Mouse (Mus musculus): ENCODE measurements at regions not wholly inside any gene's neighbourhood (a gene's known extent, or its start where the extent isn't known, plus 50 kb on each side); places are given as distances from the start of the nearest gene placed in this dataset.
"Not testable (repeated sequence)": the region's sequence is repeated elsewhere in the genome, so short reads cannot be mapped to it uniquely, and the experiment has no call there.

GRCm38 (mm10) chr13:58663316-58663715 lies 52.6 kb upstream of the Slc28a3 start:
- Histone ChIP-seq H3K36me3 (ENCODE audit: control insufficient read depth, insufficient read depth, low read length) (no peaks in the 10 kb centered on the region), H3K4me3 (no peak overlapping the region), H3K79me2 (replicated peaks; ENCODE audit: control insufficient read depth, insufficient read depth, low read length) (no peaks in the 10 kb centered on the region), H3K9ac (ENCODE audit: low read depth, low read length) (no peak overlapping the region), H3K27me3 (ENCODE audit: control insufficient read depth, insufficient read depth, low read length) (no peaks in the 10 kb centered on the region), H3K27ac (no peak overlapping the region), H3K4me1 (ENCODE audit: control insufficient read depth, insufficient read depth, low read length) (no peaks in the 10 kb centered on the region)
- intact Hi-C loops (cut with DNase I): no loop called here
- WGBS: 60% methylated on average over 4 of the region's 4 CpGs
- TF ChIP-seq EP300 (IDR thresholded peaks at IDR 0.05; ENCODE audit: insufficient read depth, low read depth, low read length) (no peak), CTCF (IDR thresholded peaks at IDR 0.05) (no peak), POLR2A (IDR thresholded peaks at IDR 0.05; ENCODE audit: insufficient read depth, low read depth, low read length) (no peak)
- DNase-seq: no peak

GRCm38 (mm10) chr13:58668664-58669063 lies 58.0 kb upstream of the Slc28a3 start:
- WGBS: 62% methylated on average over 21 of the region's 21 CpGs
- Histone ChIP-seq H3K4me3 (no peak overlapping the region), H3K27ac (no peak overlapping the region), H3K4me1 (ENCODE audit: control insufficient read depth, insufficient read depth, low read length) (no peaks in the 10 kb centered on the region), H3K36me3 (ENCODE audit: control insufficient read depth, insufficient read depth, low read length) (no peaks in the 10 kb centered on the region), H3K27me3 (ENCODE audit: control insufficient read depth, insufficient read depth, low read length) (no peaks in the 10 kb centered on the region), H3K79me2 (replicated peaks; ENCODE audit: control insufficient read depth, insufficient read depth, low read length) (no peaks in the 10 kb centered on the region), H3K9ac (ENCODE audit: low read depth, low read length) (no peak overlapping the region)
- intact Hi-C loops (cut with DNase I): no loop called here
- no peak for DNase-seq
- no peak for TF ChIP-seq CTCF (IDR thresholded peaks at IDR 0.05)
- no peak for TF ChIP-seq POLR2A (IDR thresholded peaks at IDR 0.05; ENCODE audit: insufficient read depth, low read depth, low read length)
- TF ChIP-seq EP300 (IDR thresholded peaks at IDR 0.05; ENCODE audit: insufficient read depth, low read depth, low read length): no peak

- no peak for TF ChIP-seq CTCF (IDR thresholded peaks at IDR 0.05)
- no peak for TF ChIP-seq EP300 (IDR thresholded peaks at IDR 0.05; ENCODE audit: insufficient read depth, low read depth, low read length)
- no peak for TF ChIP-seq POLR2A (IDR thresholded peaks at IDR 0.05; ENCODE audit: insufficient read depth, low read depth, low read length)
- Histone ChIP-seq H3K27ac (no peak overlapping the region), H3K79me2 (replicated peaks; ENCODE audit: control insufficient read depth, insufficient read depth, low read length) (no peaks in the 10 kb centered on the region), H3K9ac (ENCODE audit: low read depth, low read length) (no peak overlapping the region), H3K27me3 (ENCODE audit: control insufficient read depth, insufficient read depth, low read length) (no peaks in the 10 kb centered on the region), H3K4me1 (ENCODE audit: control insufficient read depth, insufficient read depth, low read length) (no peaks in the 10 kb centered on the region), H3K4me3 (no peak overlapping the region), H3K36me3 (ENCODE audit: control insufficient read depth, insufficient read depth, low read length) (no peaks in the 10 kb centered on the region)
- no peak for DNase-seq
- intact Hi-C loops (cut with DNase I): no loop called here
- WGBS: 78% methylated on average over 9 of the region's 9 CpGs
Observed at GRCm38 (mm10) chr13:58670206-58670605, 59.5 kb upstream of the Slc28a3 start.

- H3K4me3 ChIP-seq; H3K79me2 ChIP-seq (replicated peaks; ENCODE audit: control insufficient read depth, insufficient read depth, low read length); H3K9ac ChIP-seq (ENCODE audit: low read depth, low read length); H3K36me3 ChIP-seq (ENCODE audit: control insufficient read depth, insufficient read depth, low read length); DNase-seq; H3K27me3 ChIP-seq (ENCODE audit: control insufficient read depth, insufficient read depth, low read length); intact Hi-C loops (cut with DNase I); H3K27ac ChIP-seq; H3K4me1 ChIP-seq (ENCODE audit: control insufficient read depth, insufficient read depth, low read length): not testable (repeated sequence)
- 81% methylated on average over 1 of the region's 1 CpGs for WGBS
Observed at GRCm38 (mm10) chr13:58675611-58676010, 64.9 kb upstream of the Slc28a3 start.

GRCm38 (mm10) chr13:58677521-58677920 lies 66.8 kb upstream of the Slc28a3 start:
- TF ChIP-seq EP300 (IDR thresholded peaks at IDR 0.05; ENCODE audit: insufficient read depth, low read depth, low read length): no peak
- TF ChIP-seq CTCF (IDR thresholded peaks at IDR 0.05): no peak
- TF ChIP-seq POLR2A (IDR thresholded peaks at IDR 0.05; ENCODE audit: insufficient read depth, low read depth, low read length): no peak
- Histone ChIP-seq H3K4me3 (no peak overlapping the region), H3K4me1 (ENCODE audit: control insufficient read depth, insufficient read depth, low read length) (no peaks in the 10 kb centered on the region), H3K27me3 (ENCODE audit: control insufficient read depth, insufficient read depth, low read length) (no peaks in the 10 kb centered on the region), H3K27ac (no peak overlapping the region), H3K79me2 (replicated peaks; ENCODE audit: control insufficient read depth, insufficient read depth, low read length) (no peaks in the 10 kb centered on the region), H3K9ac (ENCODE audit: low read depth, low read length) (no peak overlapping the region), H3K36me3 (ENCODE audit: control insufficient read depth, insufficient read depth, low read length) (no peaks in the 10 kb centered on the region)
- DNase-seq: no peak
- WGBS: 84% methylated on average over 7 of the region's 7 CpGs
- intact Hi-C loops (cut with DNase I): no loop called here

GRCm38 (mm10) chr13:58679663-58680062 lies 69.0 kb upstream of the Slc28a3 start:
- no peaks in the 10 kb centered on the region for H3K79me2 ChIP-seq (replicated peaks; ENCODE audit: control insufficient read depth, insufficient read depth, low read length)
- no peaks in the 10 kb centered on the region for H3K36me3 ChIP-seq (ENCODE audit: control insufficient read depth, insufficient read depth, low read length)
- no peak for DNase-seq
- TF ChIP-seq EP300 (IDR thresholded peaks at IDR 0.05; ENCODE audit: insufficient read depth, low read depth, low read length) (no peak), CTCF (IDR thresholded peaks at IDR 0.05) (no peak), POLR2A (IDR thresholded peaks at IDR 0.05; ENCODE audit: insufficient read depth, low read depth, low read length) (no peak)
- no peaks in the 10 kb centered on the region for H3K4me1 ChIP-seq (ENCODE audit: control insufficient read depth, insufficient read depth, low read length)
- H3K27ac ChIP-seq: no peak overlapping the region
- WGBS: 75% methylated on average over 6 of the region's 6 CpGs
- no peaks in the 10 kb centered on the region for H3K27me3 ChIP-seq (ENCODE audit: control insufficient read depth, insufficient read depth, low read length)
- intact Hi-C loops (cut with DNase I): no loop called here
- H3K9ac ChIP-seq (ENCODE audit: low read depth, low read length): no peak overlapping the region
- H3K4me3 ChIP-seq: no peak overlapping the region

All from heart, adult 2 months (tissue).